Mouse (Mus musculus) kidney, adult 8-10 months (tissue): ENCODE data around the gene Fbxw5.
"Not testable (repeated sequence)": the region's sequence is repeated elsewhere in the genome, so short reads cannot be mapped to it uniquely, and the experiment has no call there.

Source experiments
- DNase-seq, 2 experiments: peaks; one replicate each; pipeline ENCODE4 v3.0.0; 2022

Fbxw5 gene

DNA sequence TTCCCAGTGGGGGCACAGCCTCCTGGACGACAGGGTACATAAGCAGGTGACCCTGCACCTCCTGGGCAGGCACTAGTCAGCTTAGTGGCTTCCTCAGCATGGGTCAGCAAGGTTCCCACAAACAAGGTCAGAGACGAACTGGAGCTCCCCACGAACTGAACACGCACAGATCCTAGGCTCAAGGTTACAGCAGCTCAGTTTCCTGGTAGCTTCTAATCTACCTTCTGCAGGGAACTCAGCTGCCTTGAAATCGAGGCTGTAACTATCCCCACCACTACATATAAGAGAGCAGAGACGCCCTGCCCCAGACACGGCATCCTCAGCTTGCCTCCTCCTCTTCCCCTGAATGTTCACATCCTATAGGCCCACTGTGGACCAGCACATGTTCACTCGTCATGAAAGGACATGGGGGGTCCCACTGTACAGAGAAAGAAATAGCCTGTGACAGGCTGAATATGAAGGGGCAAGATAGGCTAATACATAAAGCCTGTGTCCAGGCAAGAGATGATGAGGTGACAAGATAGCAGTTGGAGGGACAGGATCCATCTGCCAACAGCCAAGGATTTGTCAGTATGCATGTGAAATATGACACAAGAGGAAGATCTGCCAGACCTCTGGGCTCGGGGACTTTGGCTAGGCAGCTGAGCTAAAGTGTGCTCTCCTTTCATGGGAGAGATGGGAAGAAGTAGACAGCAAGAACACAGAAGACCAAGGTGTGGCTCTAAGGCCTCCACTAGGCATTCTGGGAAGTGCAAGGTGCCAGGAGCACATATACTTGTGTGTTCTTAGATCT lies 26.2 kb downstream of the Fbxw5 start:
- DNase-seq = no peak

DNA sequence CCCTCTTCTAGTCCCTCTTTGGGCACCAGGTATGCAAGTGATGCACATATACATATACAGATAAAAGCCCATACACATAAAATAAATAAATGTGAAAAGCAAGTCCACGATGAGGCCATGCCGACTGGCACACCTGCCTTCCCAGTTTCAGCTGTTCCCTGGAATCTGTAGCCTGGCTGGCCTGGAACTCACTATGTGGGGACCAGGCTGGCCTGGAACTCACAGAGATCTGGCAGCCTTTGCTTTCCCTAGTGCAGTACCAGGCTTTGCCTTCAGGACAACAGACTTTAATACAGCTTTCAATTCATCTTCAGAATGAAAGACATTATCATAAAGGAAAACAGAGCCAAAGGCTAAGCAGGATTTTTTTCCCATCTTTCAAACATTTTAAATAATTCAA lies 33.2 kb downstream of the Fbxw5 start:
- no peak for DNase-seq

DNA sequence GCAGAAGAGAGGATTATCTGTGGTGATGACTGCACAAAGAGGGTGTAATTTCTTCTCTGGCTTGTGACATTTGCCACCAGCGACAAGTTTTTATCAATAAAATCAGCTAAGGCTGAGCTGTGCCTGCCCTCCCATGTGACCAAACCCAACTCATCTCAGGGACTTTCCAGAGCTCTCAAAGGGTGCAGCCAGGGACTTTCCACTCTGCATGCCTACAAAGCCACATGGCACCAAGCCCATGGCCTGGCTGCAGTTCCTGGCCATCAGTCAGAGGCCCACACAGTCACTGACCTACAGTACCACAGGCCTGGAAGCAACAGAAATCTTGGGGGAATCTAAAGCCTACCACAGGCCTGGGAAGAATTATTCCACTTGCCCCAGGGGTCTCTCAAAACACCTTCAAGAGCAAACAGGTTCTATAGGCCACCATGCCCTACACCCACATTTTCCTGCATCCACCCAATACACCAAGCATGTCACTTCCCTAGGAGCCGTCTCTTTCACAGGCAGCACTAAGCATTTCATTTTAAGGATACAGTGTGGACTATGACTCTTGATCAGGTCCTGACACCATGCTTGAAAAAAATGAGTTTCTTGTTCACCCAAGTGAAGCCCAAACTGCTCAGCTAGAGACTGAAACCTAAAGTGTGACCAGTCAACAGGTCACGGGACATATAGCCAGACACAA lies 33.8 kb downstream of the Fbxw5 start:
- peak; percentile 79 to 85 for DNase-seq

DNA sequence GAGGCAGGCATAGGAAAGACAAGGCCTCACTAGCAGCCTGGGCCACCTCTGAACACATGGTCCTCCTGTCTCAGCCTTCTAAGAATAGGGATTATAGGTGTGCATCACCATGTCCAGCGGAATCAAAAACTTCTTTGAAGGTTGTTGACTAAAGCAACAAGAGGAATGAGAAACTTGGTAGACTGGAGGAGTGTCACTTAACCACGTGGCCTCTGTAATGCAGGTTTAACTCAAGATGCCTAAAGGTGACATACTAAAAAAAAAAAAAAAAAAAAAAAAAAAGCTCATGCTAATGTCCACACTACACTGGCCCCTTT lies 34.3 kb downstream of the Fbxw5 start:
- no peak for DNase-seq

DNA sequence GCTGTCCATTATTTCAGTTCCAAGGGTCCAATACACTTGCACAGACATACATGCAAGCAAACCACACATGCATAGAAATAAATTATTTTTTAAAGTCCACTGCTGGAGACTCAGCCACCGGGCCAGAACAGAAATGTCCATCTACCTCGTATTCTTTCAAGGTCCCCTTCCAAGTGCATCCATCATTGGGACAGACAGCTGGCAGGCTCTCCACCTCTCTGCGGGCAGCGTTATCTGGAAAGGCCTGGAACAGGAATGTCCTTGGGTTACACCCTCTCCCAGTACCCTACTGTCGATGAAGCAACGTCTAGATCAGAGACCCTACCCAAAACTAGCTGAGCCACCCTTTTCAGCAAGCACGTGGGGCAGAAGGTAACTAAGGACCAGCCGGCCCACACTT lies 36.0 kb downstream of the Fbxw5 start:
- no peak for DNase-seq

DNA sequence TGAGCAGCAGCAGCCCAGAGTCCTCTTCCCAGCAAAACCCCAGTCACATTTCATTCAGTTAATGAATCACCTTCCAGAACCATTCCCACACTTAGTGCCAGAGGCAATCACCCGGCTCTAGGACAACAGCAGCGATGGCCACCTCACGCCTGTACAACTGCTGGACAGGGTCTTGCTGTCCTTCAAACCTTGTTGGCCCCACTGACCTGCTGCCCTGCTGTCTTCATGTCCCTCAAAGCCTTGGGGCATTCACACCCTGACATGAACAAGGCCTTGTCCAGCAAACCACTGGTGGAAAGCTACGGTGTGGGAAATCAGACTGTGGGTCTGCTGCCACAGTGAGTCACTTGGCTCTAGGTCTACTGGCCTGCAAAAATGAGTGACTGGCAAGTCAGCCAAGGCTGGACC lies 40.0 kb downstream of the Fbxw5 start:
- peak; percentile 42 to 63 for DNase-seq

DNA sequence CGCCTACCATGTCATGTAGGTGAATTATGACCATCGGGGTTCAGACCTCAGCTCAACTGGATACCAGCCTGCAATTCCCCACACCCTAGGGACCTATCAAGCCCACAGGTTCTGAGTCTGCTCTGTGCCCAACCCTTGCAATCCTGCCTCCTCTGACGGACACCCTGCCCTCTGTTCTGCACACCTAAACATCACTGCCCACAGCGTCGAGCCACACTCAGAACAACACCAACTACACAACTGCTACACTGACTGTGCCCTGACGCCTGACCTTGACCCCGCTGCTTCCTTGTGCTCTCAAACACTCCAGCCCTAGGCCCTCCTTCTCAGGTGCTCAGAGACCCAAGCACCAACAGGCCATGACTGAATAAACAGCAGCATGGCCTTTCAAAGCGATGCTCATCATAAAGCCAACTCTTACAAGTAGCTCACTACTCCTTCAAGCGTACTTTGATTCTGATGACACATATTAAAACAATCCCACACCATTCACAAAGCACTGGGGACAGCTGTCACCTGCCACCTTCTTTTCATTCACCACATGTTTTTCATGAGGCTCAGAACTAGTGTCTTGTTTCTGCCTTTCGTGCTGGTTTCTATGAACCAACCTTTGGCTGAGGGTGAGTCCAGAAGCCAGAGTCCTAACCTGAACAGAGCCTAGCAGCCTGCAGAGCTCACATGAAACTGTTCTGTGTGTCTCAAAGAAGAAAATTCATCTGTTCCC lies 41.3 kb downstream of the Fbxw5 start:
- DNase-seq = no peak

DNA sequence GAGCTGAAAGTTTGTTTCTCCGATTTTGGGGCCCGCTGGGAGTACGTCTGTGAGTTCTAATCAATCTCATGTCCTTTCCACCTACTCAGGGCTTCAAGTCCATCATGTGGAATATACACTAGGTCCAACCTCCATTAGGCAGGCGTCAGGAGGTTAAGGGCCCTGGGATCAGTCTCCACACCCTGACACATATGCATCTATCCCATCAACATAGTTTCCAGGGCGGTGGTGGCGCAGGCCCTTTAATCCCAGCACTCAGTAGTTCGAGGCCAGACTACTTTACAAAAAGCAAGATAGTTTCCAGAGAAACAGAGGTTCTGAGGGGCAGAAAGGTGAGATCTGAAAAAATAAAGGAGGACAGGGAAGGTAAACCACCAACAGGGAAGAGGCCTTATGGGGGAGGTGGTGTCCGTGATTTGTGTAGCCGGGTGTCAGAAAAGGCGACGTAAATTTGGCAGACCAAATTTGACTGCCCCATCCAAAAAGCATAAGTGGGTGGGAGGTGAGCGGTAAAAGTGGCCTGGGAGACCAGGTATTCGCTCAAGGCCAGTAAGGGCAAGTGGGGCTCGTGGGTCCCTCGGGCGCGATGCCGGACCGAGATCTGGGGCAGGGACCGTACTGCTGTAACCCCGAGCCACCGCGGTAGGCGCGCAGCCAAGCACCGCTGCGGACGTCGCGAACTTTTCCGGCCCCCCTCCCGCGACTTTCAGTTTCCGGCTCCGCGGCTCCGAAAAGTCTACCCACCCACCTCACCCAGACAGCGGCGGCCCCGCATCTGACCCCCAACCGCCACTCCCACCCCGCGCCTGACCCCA lies 45.7 kb downstream of the Fbxw5 start:
- no peak for DNase-seq

DNA sequence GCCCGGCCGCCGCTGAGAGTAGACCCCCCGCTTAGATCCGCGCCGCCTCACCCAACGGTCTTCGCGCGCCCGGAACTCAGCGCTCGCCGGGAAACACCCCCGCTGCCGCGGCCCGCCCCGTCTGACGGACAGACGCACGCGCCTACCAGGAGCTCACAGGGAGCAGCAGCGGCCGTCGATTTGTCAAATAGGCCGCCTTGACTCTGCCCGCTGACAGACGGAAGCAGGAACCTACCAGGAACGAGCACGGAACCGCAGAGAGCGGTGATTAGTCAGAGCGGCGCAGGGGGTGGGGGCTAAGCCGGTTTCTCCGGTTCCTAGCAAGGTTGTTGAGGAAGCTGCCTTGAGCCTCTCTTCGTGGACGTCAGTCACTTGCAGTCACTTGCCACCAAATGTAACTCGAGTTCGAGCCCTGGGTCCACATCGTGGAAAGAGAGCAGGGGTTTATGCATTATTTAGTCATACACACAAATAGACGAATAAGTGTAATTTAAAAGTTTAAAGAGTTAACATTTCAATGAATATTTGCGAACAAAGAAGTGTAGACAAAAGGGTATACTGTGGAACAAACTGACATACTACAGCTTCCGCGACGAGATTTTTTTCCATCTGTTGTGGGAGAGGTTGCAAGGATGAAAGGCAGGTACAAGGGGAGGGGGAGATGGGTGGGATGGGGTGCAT lies 46.4 kb downstream of the Fbxw5 start, which contains the start of gene Traf2:
Gene Traf2 (minus strand): TSS at position 130 of the 681 bp plus-strand sequence.
- DNase-seq = peak; percentile 99

DNA sequence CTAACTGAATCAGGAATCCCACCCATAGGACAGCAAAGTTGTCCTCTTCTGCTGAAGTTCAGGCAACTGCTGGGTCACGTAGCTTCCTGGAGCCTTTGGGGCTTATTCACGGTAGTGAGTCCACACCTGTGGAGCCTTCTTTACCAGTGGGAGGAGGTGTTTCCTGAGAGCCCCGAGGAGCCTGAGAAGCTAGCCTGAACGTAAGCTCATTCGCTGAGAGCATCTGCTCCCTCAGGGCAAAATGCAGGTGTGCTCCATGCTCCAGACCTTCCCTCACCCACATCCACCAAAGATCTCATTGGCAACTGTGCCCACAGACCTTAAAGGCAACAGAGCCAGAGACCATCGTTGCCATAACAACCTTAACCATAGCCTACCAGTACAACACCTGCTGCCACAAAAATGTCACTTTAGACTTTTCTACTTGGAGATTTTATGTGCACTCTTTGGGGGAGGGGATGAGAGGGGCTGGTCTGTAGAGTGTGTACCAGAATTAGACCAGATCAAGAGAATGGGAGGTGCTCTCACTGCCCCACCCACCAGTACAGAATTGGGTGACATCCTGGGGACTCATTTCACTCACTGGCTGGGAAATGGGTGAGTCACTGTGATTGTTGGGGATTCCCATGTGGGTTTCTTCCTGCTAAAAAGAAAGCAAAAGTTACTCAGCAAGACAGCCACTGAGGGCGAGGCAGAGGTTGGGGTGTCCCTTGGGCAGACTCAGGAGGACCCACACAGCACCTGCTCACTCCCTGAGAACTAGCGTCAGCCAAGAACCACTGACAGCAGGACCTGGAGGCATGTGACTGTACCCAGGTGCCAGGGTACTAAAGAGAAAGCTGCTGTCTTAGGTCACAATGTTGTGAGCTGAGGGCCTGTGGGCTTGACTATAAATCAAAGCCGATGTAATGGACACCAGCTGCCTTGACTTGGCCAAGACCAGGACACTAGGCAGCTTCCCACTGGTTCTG lies 48.8 kb downstream of the Fbxw5 start:
- no peak for DNase-seq

DNA sequence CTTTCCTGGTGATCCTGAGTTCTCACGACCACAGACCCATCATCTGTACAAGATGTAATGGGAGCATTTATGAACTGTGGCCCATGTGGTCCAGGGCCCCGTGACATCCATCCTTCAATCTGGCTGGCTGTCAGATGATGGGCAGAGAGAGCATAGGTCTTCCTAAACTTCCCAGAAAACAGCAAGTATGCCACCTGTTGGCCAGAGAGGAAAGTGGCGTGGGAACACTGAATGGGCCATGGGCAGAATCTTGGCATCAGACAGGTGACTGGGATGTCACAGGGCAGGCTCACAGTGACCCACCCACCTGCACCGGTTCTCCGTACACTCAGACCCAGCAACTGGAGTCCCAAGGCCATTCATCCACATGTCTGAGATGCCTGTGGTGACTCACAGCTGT lies 50.6 kb downstream of the Fbxw5 start:
- peak; percentile 65 to 81 for DNase-seq

DNA sequence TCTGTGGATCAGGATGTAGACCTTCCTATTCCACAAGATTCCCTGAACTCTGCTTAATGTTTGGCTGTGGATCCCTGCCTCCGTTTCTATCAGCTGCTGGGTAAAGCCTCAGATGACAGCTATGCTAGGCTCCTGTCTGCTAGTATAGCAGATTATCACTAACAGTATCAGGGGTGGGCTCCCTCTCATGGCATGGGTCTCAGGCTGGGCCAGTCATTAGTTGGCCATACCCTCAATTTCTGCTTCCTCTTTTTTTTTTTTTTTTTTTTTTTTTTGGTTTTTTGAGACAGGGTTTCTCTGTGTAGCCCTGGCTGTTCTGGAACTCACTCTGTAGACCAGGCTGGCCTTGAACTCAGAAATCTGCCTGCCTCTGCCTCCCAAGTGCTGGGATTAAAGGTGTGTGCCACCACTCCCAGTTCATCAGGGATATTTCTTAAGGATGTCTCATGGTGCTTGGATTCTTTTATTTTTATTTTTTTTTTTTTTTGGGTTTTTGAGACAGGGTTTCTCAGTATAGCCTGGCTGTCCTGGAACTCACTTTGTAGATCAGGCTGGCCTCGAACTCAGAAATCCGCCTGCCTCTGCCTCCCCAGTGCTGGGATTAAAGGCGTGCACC lies 52.7 kb downstream of the Fbxw5 start:
- DNase-seq = not testable (repeated sequence)
